ENCODE assay signal across 11 mouse cellular contexts in the genomic region with DNA sequence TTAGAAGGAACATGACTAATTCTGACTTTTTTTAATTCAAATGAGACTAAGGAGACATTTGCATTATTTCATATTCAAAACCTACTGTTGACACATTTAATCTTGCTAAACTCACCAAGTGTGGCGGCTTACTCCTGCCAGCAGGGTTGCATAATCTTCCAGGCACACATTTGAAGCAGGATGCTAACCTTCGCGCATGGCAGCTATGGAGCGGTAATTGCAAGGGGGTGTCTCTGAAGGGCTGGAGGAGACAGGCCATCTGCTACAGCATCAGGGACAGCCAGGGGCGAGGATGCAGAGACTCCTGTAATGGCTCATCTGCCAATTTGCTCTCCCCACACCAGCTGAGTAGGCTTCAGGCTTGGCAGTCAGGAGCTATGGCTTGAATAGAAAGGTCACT.
DNase-seq lines count a peak whose midpoint lies in the region; ATAC-seq lines count a peak whose summit lies in the region.
"Had no signal": no experiment of that assay in that cellular context is flagged by ENCODE, and none has a peak within 500 bp of the region (broad histone marks: within the 10 kb centered on the region; RNA-seq: fewer than 3 reads in every experiment).

No protein-coding gene starts in this region.

- H3K4me1 ChIP-seq in neural tube, embryonic 15.5 days: no peaks in the 10 kb centered on the region
- H3K4me1 ChIP-seq: limb, embryonic 15.5 days had no signal

- ATAC-seq in megakaryocyte progenitor cell, adult 5-6 weeks (replicated peaks; ENCODE audit: poor library complexity): no peak
- ATAC-seq in neural tube, embryonic 15.5 days (ENCODE audit: low FRiP score): no peak
- ATAC-seq: inflammation-experienced regulatory T-cells, adult 6 months had no signal

- no peaks in the 10 kb centered on the region for H3K27me3 ChIP-seq in neural tube, embryonic 15.5 days (replicated peaks)
- H3K27me3 ChIP-seq: limb, embryonic 15.5 days had no signal

- H3K4me2 ChIP-seq in neural tube, embryonic 15.5 days: no peak overlapping the region
- H3K4me2 ChIP-seq: limb, embryonic 15.5 days had no signal

- H3K9me3 ChIP-seq in neural tube, embryonic 15.5 days (replicated peaks): no peaks in the 10 kb centered on the region
- H3K9me3 ChIP-seq: limb, embryonic 15.5 days had no signal

- no peak overlapping the region for H3K4me3 ChIP-seq in neural tube, embryonic 15.5 days (replicated peaks)
- H3K4me3 ChIP-seq: limb, embryonic 15.5 days; myocyte had no signal

- no peaks in the 10 kb centered on the region for H3K36me3 ChIP-seq in neural tube, embryonic 15.5 days
- H3K36me3 ChIP-seq: limb, embryonic 15.5 days had no signal

- peak; percentile 3 for DNase-seq in adrenal gland, postnatal 10 days
- DNase-seq in adrenal gland, adult (ENCODE audit: inconsistent age in 2 of 2, low spot score in 1 of 2): no peak
- peak; percentile 60 for DNase-seq in cerebellum, adult 11 months
- peak; percentile 77 to 87 for DNase-seq in frontal cortex, postnatal 36 days (ENCODE audit: low spot score in 2 of 2)
- peak; percentile 37 to 61 for DNase-seq in left cerebral cortex, postnatal 10 days (ENCODE audit: extremely low spot score in 1 of 2, low spot score in 2 of 2)
- DNase-seq in heart, postnatal 4 days: no peak

- intact Hi-C loops in left cerebral cortex, postnatal 10 days (cut with DNase I): no loop called here

- no peak overlapping the region for H3K9ac ChIP-seq in neural tube, embryonic 15.5 days (replicated peaks)
- H3K9ac ChIP-seq: limb, embryonic 15.5 days had no signal

- no peak overlapping the region for H3K27ac ChIP-seq in neural tube, embryonic 15.5 days (replicated peaks)
- H3K27ac ChIP-seq: limb, embryonic 15.5 days had no signal

- 77% methylated on average over 5 of the region's 5 CpGs for WGBS in neural tube, embryonic 15.5 days

Comparison
In these comparisons a context has a peak if more than half of its experiments do, and no peak if none do; other contexts are left out.
1. DNase-seq: peak in adrenal gland, postnatal 10 days (single experiment), cerebellum, adult 11 months (single experiment), frontal cortex, postnatal 36 days (2 of 2) and left cerebral cortex, postnatal 10 days (2 of 2); none in adrenal gland, adult (0 of 2) and heart, postnatal 4 days (single experiment).